Mouse (Mus musculus) adrenal gland, adult (tissue): ENCODE results near the gene Lbhd2.
A peak's percentile ranks its signal among the peaks of the same experiment; 100 is the strongest.

ENCODE experiments used
- DNase-seq, 2 experiments: peaks; one replicate each; pipeline ENCODE4 v3.0.0; 2022 to 2023; ENCODE audit warnings: low spot score in 1 of 2; ENCODE audit not compliant: inconsistent age in 2 of 2

Lbhd2 gene

GRCm38 (mm10) chr12:111406622-111407021, at the start of gene Lbhd2:
Gene Lbhd2, plus strand, starts transcription at chr12:111406809.
- no peak for DNase-seq

- DNase-seq = no peak
Measured at GRCm38 (mm10) chr12:111360671-111361070, 45.9 kb upstream of the Lbhd2 start.

GRCm38 (mm10) chr12:111361319-111362098, 45.1 kb upstream of the Lbhd2 start:
- no peak for DNase-seq

GRCm38 (mm10) chr12:111364234-111364633, 42.4 kb upstream of the Lbhd2 start:
- no peak for DNase-seq

- DNase-seq = no peak
Measured at GRCm38 (mm10) chr12:111367065-111367464, 39.5 kb upstream of the Lbhd2 start.

- no peak for DNase-seq
Measured at GRCm38 (mm10) chr12:111370249-111370648, 36.4 kb upstream of the Lbhd2 start.

- DNase-seq = peak in 1 of 2 experiments; percentile 75
Measured at GRCm38 (mm10) chr12:111371905-111372304, 34.7 kb upstream of the Lbhd2 start.

GRCm38 (mm10) chr12:111373411-111373810, 33.2 kb upstream of the Lbhd2 start:
- DNase-seq = no peak

- DNase-seq = no peak
Measured at GRCm38 (mm10) chr12:111374727-111375126, 31.9 kb upstream of the Lbhd2 start.

GRCm38 (mm10) chr12:111375559-111375958, 31.1 kb upstream of the Lbhd2 start:
- peak in 1 of 2 experiments; percentile 63 for DNase-seq

- peak in 1 of 2 experiments; percentile 79 for DNase-seq
Measured at GRCm38 (mm10) chr12:111376053-111376452, 30.6 kb upstream of the Lbhd2 start.

- peak; percentile 79 to 90 for DNase-seq
Measured at GRCm38 (mm10) chr12:111376826-111377331, 29.7 kb upstream of the Lbhd2 start.

GRCm38 (mm10) chr12:111377376-111377973, 29.1 kb upstream of the Lbhd2 start, which contains the start of gene Cdc42bpb:
Gene Cdc42bpb, minus strand, starts transcription at chr12:111377718.
- DNase-seq = peak; percentile 97 to 98

GRCm38 (mm10) chr12:111377986-111378490, 28.6 kb upstream of the Lbhd2 start:
- no peak for DNase-seq

GRCm38 (mm10) chr12:111378812-111379211, 27.8 kb upstream of the Lbhd2 start:
- DNase-seq = no peak

GRCm38 (mm10) chr12:111385883-111386641, 20.5 kb upstream of the Lbhd2 start:
- no peak for DNase-seq

GRCm38 (mm10) chr12:111386642-111387120, 19.9 kb upstream of the Lbhd2 start:
- peak; percentile 64 to 84 for DNase-seq

- no peak for DNase-seq
Measured at GRCm38 (mm10) chr12:111387146-111387545, 19.5 kb upstream of the Lbhd2 start.

GRCm38 (mm10) chr12:111394008-111394407, 12.6 kb upstream of the Lbhd2 start:
- DNase-seq = peak in 1 of 2 experiments; percentile 69

- DNase-seq = peak; percentile 76 to 80
Measured at GRCm38 (mm10) chr12:111396997-111397396, 9.6 kb upstream of the Lbhd2 start.
